Mouse (Mus musculus): ENCODE measurements around the gene Phactr1.

- no peak for TF ChIP-seq CTCF (IDR thresholded peaks at IDR 0.05; ENCODE audit: low read depth)
- no peak for TF ChIP-seq EP300 (IDR thresholded peaks at IDR 0.05; ENCODE audit: low read depth)
Observed at GRCm38 (mm10) chr13:42948717-42949265, 268.4 kb downstream of the Phactr1 start.
